Mouse (Mus musculus): ENCODE measurements around the gene Itga4.

DNA sequence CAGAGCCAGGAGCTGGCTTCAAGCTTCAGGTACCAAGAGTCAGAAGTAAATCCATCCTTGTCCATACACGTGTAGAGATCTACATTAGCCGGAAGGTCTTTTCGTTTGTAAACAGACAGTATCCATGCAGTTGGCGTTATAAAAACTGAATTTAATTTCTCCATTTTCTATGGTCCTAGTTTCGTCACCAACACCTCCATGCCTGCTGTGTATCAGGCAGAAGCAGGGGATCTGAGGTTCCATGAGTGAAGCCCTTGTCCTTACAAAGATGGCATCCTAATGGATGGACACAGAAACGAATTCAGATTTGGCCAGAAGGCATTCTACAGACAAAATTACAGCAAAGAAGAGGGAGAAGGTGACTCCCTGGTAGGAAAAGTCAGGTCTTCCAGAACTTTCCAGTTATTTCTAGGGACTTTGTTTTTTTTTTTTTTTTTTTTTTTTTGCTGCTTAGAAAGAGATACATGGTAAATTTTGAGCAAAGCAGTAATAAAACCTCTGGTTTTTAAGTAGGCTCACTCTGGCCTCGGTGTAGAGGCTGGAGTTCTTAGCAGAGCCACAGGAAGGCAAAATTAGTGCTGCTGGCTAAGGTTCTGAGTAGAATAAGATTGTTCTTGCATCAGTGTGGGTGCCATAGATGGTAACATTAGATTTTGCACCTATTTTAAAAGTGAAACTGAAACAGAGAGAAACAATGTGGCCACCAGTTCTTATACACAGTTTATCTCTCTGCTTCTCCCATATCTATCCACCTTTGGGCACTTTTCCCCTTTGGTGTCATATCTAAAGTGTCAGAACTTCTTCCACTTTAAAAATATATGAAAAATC, 116.3 kb downstream of the Itga4 start:
- TF ChIP-seq POLR2A (IDR thresholded peaks at IDR 0.05; ENCODE audit: extremely low read depth, insufficient read depth, low read length) (no peak), CTCF (IDR thresholded peaks at IDR 0.05; ENCODE audit: extremely low read depth, insufficient read depth, low read length) (no peak)
